Mouse (Mus musculus): ENCODE results near the gene Stard13.

DNA sequence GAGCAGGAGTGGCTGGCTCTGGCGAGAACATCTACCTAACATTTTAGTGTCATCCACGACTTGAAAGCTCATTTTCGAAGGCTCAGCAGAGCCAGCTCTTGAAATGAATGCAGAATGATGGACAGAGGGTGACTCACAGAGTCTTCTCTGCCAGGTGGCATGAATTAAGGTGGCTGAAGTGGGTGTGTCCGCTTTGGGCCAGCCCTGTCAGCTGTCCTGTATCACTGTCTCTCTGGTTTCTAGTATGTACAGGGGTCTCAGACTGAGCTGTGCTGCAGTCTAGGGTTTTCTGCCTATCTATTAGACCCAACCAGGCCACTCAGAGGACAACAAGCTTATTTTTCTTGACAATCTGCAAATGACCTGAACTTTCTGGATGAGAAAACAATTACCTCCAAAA lies 68.8 kb downstream of the Stard13 start:
- TF ChIP-seq CTCF (IDR thresholded peaks at IDR 0.05; ENCODE audit: extremely low read depth, insufficient read depth, insufficient read length, insufficient replicate concordance) = no peak
- TF ChIP-seq POLR2A (IDR thresholded peaks at IDR 0.05; ENCODE audit: low read depth, low read length) = no peak
